Mouse (Mus musculus): Measurements from ENCODE around the gene Prpsap1.

DNA sequence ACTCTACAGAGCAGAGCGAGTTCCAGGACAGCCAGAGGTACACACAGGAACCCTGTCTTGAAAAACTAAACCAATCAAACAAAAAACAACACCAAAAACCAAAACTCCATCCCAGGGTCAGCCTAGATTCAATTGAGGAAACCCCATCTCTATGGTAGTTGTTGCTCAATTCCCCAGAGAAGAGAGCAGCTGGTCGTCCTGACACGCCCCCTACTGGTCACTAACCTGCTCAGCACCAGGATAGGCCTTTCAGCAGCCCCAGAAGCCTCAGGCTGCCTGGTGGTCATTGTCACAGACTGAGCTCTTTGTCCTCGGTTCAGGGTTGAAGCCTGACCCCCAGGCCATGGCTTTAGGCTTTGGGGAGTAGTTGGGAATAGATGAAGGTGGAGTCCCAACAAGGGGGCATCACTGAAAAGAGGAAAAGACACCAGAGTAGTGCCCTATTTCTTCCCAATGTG, at the start of gene Prpsap1:
- TF ChIP-seq CTCF (IDR thresholded peaks at IDR 0.05; ENCODE audit: borderline replicate concordance, extremely low read depth, insufficient read depth, insufficient read length), result peak; percentile 64
- TF ChIP-seq POLR2A (IDR thresholded peaks at IDR 0.05; ENCODE audit: borderline replicate concordance, extremely low read depth, insufficient read depth, insufficient read length, poor library complexity, severe bottlenecking), result no peak
